Mouse (Mus musculus) CD8-positive naive resting alpha-beta T cell, adult 2 months (primary cell): Measurements from ENCODE around the gene Tpst2.
A peak's percentile ranks its signal among the peaks of the same experiment; 100 is the strongest.

Experiments used
- DNase-seq, 2 experiments: peaks; one replicate each; pipeline ENCODE4 v3.0.0; 2022; ENCODE audit warnings: low read depth in 2 of 2, low spot score in 2 of 2

The Tpst2 gene

GRCm38 (mm10) chr5:112280863-112281660 lies 4.6 kb downstream of the Tpst2 start:
- no peak for DNase-seq

GRCm38 (mm10) chr5:112281676-112282075 lies 5.2 kb downstream of the Tpst2 start:
- DNase-seq, result no peak

DNA sequence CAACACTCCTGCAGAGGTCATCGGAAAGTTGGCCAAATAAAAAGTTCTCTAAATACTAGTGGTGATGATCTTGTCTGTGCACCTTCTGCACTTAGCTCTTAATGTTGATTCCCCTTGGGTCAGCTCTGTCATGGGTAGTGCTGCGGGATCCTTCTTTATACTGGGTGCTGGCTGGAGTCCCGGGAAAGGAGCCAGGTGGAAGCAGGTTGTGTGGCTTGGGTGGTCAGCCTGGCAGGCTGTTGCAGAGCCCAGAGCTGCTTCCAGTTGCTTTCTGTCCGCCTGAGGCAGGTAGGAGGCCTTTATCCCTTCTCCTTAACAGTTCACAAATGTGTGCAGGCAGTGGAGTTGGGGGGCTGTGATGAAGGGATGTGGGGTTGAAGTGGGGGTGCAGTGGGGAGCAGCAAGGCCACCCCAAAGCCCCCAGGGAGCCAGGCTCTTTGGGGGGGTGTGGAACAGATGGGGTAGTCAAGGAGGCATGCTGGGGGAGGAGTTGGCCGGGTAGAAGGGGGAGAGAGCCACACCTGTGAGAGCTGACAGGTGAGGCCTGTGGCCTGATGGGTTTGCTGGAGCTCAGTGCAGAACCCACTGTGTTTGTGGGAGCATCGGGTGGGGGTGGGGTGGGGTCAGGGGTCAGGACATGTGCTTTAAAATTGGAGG lies 5.8 kb downstream of the Tpst2 start:
- DNase-seq, result no peak

DNA sequence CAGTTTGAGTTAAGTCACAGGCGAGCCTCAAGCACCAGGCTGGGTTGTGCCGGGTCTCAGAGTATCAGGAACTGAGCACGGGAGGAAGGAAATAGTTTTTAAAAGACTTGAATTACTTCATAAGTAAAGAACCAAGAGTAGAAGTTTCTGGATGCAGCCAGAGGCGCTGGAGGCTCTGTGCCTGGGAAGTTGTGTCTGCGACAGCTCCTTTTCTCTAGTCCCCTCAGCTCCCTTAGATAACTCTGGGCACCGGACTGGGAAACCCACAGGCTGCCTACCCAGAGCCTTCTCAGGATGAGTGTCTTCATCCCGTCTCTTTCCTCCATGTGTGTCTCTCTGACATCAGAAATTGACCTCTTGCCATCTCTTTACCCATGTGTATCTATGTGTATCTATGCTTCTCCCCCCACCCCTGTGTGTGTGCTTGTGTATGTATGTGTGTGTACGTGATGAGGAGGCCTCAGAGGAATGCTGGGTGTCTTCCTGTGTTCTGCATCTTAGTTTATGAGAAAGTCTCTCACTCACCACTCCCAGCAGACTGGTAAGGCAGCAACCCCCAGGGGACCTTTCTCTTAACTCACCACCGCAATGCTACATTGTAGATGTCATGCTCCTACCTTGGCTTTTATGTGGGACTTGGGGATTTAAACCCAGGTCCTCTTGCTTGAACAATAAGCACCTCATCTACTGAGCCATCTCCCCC lies 6.4 kb downstream of the Tpst2 start:
- peak in 1 of 2 experiments; percentile 44 for DNase-seq

GRCm38 (mm10) chr5:112283543-112284202 lies 7.2 kb downstream of the Tpst2 start:
- no peak for DNase-seq

DNA sequence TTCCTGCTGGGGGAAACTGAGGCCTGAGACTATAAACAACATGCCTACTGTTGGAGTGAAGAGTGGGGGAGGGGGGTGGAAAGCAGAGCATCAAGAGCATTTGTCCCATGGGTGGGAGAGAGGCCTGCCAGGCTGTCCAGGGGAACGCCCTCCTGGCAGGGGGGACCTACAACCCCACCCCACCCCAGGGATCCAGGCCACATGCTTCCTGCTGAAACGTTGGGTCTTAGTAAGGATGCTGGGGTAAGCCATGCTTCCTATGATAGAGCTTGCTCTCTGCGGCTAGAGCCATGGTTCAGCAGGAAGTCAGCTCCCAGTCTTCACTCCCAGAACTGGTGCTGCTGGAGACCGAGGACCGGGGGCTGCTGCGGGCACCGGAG lies 7.7 kb downstream of the Tpst2 start:
- DNase-seq, result no peak

DNA sequence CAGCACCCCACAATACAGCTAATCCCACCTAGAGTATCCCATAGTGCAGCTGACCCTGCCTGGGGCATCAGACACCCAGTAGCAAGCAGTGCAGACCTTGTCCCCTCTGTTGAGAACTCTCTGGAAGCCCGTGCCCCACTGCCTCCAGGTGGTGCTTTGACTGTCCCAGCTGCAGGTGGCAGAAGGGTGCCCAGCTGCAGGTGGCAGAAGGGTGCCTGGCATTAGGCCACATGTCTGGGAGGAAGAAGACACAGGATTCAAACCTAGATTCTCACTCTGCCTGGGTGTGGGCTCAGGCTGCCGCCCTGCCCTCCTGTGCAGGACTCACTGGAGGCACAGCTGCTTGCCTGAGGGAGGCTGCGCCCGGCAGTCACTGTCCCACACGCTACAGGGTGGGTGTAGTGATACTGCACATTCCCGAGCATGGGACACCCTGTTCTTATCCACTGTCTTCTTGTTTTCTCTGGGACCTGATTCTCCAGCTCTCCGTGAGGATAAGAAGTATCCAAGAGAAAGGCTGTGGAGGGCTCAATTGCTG lies 9.1 kb downstream of the Tpst2 start:
- no peak for DNase-seq

DNA sequence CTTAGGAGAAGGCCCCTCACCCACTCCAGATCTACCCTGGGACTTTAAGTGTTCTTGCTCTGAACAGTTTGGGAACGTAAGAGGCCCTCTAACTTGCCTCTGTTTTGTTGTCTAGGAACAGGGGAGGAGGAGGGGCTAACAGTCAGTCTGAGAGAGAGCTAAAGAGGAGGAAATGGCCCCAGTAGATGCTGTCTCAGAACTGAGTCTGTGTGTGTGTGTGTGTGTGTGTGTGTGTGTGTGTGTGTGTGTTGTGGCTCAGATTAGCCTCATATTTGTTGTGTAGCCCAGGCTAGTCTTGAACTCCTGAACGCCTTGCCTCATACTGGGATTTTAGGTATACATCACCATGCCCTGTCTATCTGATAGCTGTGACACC lies 10.1 kb downstream of the Tpst2 start:
- DNase-seq, result peak; percentile 52 to 64

DNA sequence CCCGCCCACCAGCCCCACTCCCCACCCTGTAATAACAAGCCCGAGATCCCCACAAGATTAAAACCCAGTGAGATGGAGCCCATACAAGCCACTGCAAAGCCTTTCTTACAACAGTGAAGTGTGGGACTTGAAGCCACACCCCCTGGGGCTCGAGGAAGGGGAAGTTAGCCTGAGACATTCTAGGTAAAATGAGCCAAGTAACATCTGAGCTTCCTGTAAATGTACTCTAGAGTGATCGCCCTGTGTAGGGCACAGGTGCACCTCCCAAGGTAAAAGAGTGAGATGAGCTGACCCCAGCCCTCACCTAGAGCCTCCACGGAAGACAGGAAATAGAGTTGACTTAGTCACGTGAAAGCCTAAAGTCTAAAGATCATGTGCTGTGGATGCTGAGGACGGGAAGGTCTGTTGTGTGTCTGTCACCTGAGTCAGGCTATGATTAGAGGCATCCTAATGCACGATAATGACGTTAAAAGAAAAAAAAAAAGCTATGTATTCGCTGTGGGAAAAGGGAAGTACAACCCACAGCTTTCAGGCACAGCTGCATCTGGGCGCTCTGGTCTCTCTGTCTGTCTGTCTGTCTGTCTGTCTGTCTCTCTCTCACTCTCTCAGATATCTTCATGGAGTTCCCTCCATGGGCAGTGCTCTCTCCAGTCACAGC lies 10.6 kb downstream of the Tpst2 start:
- peak; percentile 54 to 57 for DNase-seq

- DNase-seq, result no peak
These were observed 11.2 kb downstream of the Tpst2 start for GRCm38 (mm10) chr5:112287652-112288051.

DNA sequence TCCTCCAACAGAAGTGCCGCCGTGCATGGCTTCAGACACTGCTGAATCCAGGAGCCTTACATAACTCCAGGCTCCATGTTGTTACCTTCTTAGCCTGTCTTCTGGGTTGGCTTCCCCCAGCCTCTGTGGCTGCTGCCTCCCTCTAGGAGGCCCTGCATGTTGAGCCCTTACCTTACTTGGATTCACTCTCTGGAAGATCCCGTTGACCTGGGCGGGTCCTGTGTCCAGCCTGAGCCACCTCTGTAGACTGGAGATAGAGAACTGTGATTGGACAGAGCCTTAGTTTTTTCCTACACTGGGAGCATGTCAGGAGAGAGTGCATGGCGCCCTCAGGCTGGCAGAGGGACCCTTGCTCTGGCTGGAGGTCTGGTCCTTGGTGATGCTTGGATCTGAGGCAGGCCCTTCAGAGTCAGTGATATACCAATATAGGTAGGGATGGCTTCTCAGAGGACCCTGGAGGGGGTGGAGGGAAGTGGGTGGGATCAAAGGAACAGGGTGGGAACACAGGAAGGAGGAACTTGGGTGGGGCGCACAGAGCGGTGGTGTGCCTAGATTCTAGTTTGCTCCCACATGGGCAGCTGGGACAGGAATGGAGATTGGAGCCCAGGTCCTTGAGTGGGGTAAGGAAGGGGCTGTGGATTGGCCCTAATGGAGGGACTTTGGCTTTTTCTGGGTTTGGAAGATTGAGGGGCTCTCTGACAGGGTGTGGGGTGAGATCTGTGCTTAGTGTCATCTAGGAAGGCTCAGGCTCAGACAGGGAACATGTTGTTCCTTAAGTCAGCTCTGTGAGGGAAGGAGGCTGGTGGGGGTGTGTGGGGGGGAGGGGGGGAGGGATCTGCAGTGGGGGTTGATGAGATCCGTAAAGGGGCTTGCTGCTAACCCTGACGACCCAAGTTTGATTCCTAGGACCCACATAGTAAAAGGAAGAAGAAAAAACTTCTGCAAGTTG lies 12.0 kb downstream of the Tpst2 start:
- no peak for DNase-seq

GRCm38 (mm10) chr5:112289236-112289635 lies 12.7 kb downstream of the Tpst2 start:
- DNase-seq, result no peak

- no peak for DNase-seq
These were observed 13.5 kb downstream of the Tpst2 start for GRCm38 (mm10) chr5:112289819-112290535.

GRCm38 (mm10) chr5:112290536-112290880 lies 14.0 kb downstream of the Tpst2 start:
- no peak for DNase-seq

DNA sequence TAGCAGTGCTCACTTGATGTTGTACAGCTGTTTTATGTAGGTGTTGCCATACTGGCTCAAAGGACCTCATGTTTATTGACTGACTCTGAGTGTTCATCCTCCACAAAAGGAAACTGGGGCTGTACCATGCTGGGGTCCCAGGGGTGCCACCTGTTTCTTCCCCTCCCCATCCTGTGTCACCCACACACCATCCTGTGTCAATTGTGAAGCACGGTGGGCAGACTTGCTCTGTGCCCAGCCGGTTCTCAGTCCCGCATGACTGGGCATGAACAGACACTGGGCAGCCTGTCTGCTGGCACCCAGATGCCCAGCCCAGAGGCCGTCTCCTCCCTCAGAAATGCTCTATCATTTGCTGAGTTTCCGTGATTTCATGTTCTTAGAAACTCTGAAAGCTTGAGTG lies 15.4 kb downstream of the Tpst2 start:
- DNase-seq, result no peak

DNA sequence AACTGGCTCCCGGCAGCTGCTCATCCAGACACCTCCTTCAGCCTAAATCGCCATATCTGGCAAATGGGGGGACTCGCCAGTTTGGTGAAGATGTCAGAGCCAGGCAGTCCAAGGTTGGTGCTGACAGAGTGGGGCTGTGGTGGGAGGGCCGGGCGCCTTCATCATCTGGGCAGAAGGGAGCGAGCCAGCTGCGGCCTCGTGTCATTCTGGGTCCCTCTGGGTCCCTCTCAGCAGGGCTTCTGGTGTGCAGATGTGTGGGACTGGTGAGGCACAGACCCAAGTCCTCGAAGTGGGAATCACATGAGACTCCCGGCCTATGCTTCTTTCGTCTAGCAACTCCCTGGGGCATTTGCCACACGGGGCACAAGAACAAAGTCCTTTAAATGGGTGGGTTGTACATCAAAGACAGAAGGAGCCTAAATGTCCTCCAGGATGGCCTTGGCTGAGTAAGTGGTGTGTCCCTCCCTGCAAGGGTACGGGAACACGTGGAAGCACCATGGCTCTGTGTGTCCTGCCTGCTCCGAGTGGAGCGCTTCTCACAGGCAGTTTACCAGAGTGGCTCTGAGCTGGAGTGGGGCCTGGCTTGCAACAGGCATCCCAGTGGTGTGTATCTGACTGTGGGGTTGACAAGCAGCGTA lies 16.0 kb downstream of the Tpst2 start:
- no peak for DNase-seq

DNA sequence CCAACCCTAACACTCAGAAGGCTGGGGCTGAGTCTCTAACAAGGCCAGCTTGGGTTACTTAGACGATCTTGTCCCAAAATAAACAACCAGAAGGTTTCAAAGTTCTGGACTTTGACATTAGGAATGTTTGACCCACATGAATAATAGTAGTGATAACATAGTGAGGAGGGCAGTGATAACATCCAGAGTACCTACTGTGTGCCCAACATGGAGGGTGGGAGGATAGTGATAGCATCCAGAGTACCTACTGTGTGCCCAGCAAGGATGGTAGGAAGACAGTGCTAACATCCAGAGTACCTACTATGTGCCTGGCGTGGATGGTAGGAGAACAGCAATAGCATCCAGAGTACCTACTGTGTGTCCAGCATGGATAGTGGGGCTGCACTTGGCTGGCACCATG lies 17.3 kb downstream of the Tpst2 start:
- no peak for DNase-seq

DNA sequence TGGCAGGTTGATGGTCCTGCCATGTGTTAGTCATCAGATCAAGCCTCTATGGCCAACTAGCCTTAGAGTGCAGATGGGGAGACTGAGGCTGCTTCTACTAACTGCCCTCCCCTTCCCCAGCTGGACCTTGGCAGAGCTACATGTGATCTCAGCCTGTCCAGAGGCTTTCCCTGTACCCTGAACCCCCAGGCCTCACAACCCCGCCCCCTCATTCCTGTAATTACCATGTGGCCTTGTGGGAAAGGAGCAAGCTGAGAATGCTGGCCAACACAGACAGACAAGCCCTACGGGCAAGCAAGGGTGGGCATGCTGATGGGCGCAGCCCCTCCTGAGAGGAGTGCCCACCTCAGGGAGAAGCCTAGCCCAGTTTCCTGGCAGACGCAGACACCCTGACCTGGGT lies 18.2 kb downstream of the Tpst2 start:
- DNase-seq, result no peak

DNA sequence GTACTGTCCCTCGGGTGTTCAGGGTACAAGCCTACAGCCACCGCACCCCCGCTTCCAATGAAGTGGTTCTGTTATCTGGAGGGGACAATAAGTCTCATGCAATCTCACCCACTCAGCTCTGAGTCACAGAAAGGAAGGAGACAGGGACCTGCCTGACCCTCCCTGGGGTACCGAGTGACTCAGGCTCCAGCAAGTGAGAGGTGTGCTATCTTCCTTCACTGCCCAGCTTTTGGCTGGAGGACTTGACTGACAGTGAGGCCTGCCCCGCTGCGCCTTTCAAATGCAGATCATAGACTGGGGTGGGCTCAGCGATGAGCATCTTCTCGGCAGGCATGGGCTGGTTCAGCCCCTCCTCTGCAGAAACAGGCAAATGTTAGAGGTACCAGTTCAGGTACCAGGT lies 18.7 kb downstream of the Tpst2 start:
- DNase-seq, result no peak
